Mouse (Mus musculus): Measurements from ENCODE around the gene Erc1. TPM values are rescaled to one million over a fixed set of nuclear protein-coding genes. Genes with fewer than 3 reads are reported as not detected.
A peak's percentile ranks its signal among the peaks of the same experiment; 100 is the strongest.

Gene Erc1
- polyA plus RNA-seq, 1 experiment: 34.1 TPM

DNA sequence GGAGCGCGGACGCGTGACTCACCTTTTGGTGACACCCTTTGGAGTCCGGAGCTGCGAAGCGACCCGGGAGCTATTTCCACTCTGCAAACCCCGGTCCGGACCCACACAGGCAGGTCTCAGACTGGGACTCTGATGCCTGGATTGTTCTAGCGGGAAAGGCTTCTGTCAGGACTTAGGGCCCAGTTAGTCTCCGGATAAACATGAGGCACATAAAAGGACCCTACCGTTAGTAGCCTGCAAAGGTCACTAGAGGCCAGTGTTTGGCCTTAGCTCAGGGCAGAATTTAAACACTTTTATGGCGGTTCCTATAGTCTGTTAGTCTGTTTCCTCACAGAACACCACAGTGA is 303.5 kb downstream of the Erc1 start:
- peak overlapping the region; percentile 31 for H3K4me3 ChIP-seq (ENCODE audit: insufficient read depth, low read length)
- no peaks in the 10 kb centered on the region for H3K4me1 ChIP-seq (ENCODE audit: control insufficient read depth, insufficient read depth, low read length)
- TF ChIP-seq CTCF (IDR thresholded peaks at IDR 0.05; ENCODE audit: borderline replicate concordance, insufficient read depth, low read length) (no peak), POLR2A (IDR thresholded peaks at IDR 0.05; ENCODE audit: low read depth, low read length) (no peak)
- H3K27ac ChIP-seq (ENCODE audit: insufficient read depth, low read length): no peak overlapping the region

DNA sequence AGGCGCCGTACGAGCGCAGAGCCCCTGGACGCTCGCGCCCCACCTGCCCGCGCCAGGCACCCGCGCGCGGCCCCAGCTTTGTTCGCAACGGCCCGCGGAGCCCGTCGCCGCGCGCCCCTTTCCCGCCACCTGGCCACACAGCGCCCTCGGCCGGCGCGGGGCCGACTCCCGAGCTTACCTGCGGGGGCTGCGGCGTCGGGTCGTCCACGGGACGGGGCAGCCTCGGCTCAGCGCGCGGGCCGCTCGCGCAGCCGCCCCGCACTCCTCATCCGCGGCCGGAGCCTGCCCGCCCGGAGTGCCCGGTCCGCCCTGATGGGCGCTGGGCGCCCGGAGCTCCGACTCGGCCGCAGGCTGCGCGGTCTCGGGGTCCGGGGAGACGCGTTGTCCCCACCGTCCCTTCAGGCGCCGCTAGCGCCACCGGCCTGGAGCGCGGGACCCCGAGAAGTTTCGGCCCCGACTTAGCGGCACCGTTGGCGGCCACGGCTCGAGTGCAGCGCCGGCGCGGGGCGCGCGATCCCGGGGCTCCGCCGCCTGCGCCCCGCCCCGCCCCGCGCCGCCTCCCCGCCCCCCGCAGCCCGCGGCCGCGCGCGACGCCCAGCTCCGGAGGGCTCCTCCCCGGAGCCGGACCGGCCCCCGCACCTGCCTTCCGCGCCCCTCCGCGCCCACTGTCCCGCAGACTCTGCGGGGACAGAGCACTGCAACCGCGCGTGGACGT is 304.0 kb downstream of the Erc1 start, which contains the start of gene Wnt5b:
Wnt5b (minus strand) TSS at position 545 of the 715 bp plus-strand sequence.
- Histone ChIP-seq H3K4me3 (ENCODE audit: insufficient read depth, low read length) (peak within 1 kb of the TSS; percentile 31), H3K27ac (ENCODE audit: insufficient read depth, low read length) (no peak within 1 kb of the TSS), H3K4me1 (ENCODE audit: control insufficient read depth, insufficient read depth, low read length) (no peaks in the 10 kb centered on the region)

DNA sequence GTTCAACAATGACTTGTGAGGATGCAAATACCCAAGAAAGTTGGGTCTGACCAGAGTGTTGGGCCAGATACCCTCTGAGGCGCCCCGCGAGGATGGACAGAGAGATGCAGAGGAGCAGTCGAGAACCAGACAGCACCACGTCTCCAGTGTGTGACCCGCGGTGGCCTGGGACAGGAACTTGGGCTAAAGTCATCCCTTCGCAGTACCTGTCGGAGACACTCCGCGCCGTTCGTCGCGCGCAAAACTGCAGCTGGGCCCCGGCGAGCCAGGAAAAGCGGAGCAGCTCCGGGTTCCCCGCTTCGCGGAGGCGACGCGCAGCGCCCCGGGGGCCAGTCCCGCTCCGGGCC is 304.5 kb downstream of the Erc1 start:
- no peaks in the 10 kb centered on the region for H3K4me1 ChIP-seq (ENCODE audit: control insufficient read depth, insufficient read depth, low read length)
- H3K4me3 ChIP-seq (ENCODE audit: insufficient read depth, low read length): peak overlapping the region; percentile 31; the same call in 1 of the 2 replicates
- H3K27ac ChIP-seq (ENCODE audit: insufficient read depth, low read length): no peak overlapping the region
- TF ChIP-seq POLR2A (IDR thresholded peaks at IDR 0.05; ENCODE audit: low read depth, low read length) (no peak), CTCF (IDR thresholded peaks at IDR 0.05; ENCODE audit: borderline replicate concordance, insufficient read depth, low read length) (no peak)

More for the DNA sequence above, 304.0 kb downstream of the Erc1 start, which contains the start of gene Wnt5b:
- TF ChIP-seq POLR2A (IDR thresholded peaks at IDR 0.05; ENCODE audit: low read depth, low read length): no peak
- TF ChIP-seq CTCF (IDR thresholded peaks at IDR 0.05; ENCODE audit: borderline replicate concordance, insufficient read depth, low read length): no peak

DNA sequence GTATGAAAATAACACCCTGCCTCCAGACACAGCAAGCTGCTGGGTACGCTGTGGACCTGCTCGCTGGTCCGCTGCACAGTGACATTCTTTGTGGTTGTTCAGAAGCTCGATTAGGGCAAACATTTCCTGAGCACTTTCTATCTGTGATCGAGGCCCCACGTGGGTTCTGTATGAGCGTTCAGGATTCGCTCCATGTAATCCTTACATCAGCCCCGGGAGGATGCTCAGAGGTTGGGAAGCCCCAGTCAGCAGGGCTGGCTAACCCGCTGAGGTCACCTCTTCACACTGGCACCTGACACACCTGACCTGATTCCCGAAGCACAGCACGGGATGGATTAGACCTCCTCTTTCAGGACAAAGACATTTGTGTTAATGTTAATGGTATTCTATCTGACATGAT is 312.1 kb downstream of the Erc1 start:
- no peaks in the 10 kb centered on the region for H3K4me1 ChIP-seq (ENCODE audit: control insufficient read depth, insufficient read depth, low read length)
- H3K4me3 ChIP-seq (ENCODE audit: insufficient read depth, low read length): no peak overlapping the region
- no peak overlapping the region for H3K27ac ChIP-seq (ENCODE audit: insufficient read depth, low read length)
- TF ChIP-seq POLR2A (IDR thresholded peaks at IDR 0.05; ENCODE audit: low read depth, low read length): no peak
- no peak for TF ChIP-seq CTCF (IDR thresholded peaks at IDR 0.05; ENCODE audit: borderline replicate concordance, insufficient read depth, low read length)

DNA sequence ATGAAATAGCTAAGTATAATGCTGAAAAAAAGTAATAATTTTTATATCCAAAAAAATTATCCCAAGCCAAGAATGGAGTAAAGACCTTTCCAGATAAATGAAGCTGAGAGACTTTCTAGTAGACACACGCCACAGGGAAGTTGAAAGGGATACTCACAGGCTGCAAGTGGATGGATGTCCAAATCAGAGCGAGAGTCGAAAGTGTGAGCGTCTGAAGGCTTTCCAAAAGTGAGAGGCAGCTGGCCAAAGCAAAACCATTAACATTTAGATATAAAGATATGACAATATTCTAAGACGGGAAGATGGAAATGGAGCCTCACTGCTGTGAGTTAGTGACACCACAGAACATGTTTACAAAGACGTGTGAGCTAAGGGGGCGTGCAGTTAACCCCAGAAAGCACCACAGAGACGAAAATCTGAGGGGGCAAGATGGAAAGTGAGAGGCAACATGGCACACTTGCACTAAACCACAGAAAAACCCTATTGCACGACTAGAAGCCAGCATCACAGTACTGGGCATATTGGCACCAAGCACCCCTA is 314.7 kb downstream of the Erc1 start:
- Histone ChIP-seq H3K4me1 (ENCODE audit: control insufficient read depth, insufficient read depth, low read length) (no peaks in the 10 kb centered on the region), H3K4me3 (ENCODE audit: insufficient read depth, low read length) (no peak overlapping the region), H3K27ac (ENCODE audit: insufficient read depth, low read length) (no peak overlapping the region)
- no peak for TF ChIP-seq POLR2A (IDR thresholded peaks at IDR 0.05; ENCODE audit: low read depth, low read length)

DNA sequence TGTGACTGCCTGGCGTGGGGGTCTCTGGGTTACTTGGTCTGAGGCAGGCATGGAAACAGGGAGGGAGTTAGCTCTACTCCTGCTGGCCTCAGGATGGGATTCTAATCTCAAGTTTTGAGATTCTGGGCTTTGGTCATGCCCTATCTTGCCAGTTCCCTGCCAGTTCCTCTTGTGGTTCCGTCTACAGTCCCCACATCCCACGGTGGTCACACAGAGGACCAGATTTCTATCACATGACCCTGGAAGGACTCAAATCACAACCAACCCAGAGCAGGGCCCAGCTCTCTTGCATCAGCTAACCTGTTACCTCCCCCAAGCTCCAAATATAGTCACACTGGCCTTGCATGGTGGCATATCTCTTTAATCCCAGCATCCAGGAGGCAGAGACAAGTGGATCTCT is 318.3 kb downstream of the Erc1 start:
- Histone ChIP-seq H3K4me1 (ENCODE audit: control insufficient read depth, insufficient read depth, low read length) (no peaks in the 10 kb centered on the region), H3K4me3 (ENCODE audit: insufficient read depth, low read length) (no peak overlapping the region)
- TF ChIP-seq POLR2A (IDR thresholded peaks at IDR 0.05; ENCODE audit: low read depth, low read length) (no peak), CTCF (IDR thresholded peaks at IDR 0.05; ENCODE audit: borderline replicate concordance, insufficient read depth, low read length) (no peak)

DNA sequence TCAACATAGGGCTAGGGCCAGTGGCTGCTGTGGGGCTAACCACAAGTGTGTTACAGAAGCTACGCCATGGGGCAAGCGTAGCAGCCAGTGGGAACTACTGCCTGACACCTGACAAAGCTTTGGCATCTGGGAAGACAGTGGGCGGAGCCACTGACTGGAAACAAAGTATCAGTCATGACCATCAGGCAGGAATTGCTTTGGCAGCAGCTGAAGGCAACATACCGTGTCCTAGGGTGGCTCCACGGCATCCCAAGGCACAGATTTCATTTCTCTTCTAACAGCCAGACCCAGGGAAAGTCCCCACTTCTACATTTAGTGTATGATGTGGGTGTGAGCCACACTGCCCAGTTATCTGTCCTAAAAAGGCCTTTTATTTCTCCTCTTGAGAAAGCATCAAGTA is 321.5 kb downstream of the Erc1 start:
- Histone ChIP-seq H3K27ac (ENCODE audit: insufficient read depth, low read length) (no peak overlapping the region), H3K4me1 (ENCODE audit: control insufficient read depth, insufficient read depth, low read length) (no peaks in the 10 kb centered on the region)

More for the DNA sequence above, 318.3 kb downstream of the Erc1 start:
- H3K27ac ChIP-seq (ENCODE audit: insufficient read depth, low read length): no peak overlapping the region

DNA sequence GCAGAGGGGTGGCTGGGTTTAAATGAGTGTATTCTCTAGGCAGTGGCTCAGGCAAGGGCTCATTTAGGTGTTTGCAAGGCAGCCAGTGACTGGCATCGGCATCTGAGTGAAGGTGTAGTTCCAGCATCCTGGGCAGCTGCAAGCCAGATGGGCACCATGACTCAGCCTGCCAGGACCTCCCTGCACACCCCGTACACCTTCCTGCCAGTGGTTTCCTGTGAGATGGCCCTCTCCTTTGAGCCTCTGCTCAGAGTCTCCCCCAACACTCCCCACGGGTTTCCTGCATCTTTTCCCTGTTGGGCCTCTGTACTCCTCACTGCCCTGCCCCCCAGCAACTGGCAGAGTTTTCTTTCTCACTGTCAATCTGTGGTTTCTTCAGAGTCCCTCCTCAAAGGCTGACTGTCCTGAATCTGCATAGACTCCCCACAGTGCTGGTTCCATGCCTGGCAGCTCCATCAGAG is 326.0 kb downstream of the Erc1 start:
- H3K27ac ChIP-seq (ENCODE audit: insufficient read depth, low read length): no peak overlapping the region
- no peak for TF ChIP-seq CTCF (IDR thresholded peaks at IDR 0.05; ENCODE audit: borderline replicate concordance, insufficient read depth, low read length)
- TF ChIP-seq POLR2A (IDR thresholded peaks at IDR 0.05; ENCODE audit: low read depth, low read length): no peak
- H3K4me3 ChIP-seq (ENCODE audit: insufficient read depth, low read length): no peak overlapping the region
- H3K4me1 ChIP-seq (ENCODE audit: control insufficient read depth, insufficient read depth, low read length): no peaks in the 10 kb centered on the region; the same call in 1 of the 2 replicates

More for the DNA sequence above, 321.5 kb downstream of the Erc1 start:
- H3K4me3 ChIP-seq (ENCODE audit: insufficient read depth, low read length): no peak overlapping the region
- TF ChIP-seq CTCF (IDR thresholded peaks at IDR 0.05; ENCODE audit: borderline replicate concordance, insufficient read depth, low read length): no peak
- TF ChIP-seq POLR2A (IDR thresholded peaks at IDR 0.05; ENCODE audit: low read depth, low read length): no peak

DNA sequence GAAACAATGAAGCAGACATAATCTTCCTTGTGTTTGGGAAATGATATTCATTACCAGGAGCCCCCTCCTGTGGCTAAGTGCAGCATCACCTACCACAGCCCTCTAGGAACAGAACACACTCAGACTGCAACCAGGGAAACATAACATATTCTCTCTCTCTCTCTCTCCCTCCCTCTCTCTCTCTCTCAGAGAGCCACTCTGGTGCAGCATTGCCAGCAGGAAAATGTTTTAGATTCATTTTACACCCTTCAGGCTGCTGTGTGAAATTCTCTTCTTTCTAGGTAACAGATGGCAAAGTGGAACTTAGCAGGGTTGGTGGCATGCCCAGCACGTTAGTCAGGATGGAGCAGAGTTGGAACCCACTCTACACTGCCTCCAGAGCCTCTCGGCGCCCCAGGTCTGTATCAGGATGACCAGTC is 326.5 kb downstream of the Erc1 start:
- Histone ChIP-seq H3K4me1 (ENCODE audit: control insufficient read depth, insufficient read depth, low read length) (no peaks in the 10 kb centered on the region; the same call in 1 of the 2 replicates), H3K27ac (ENCODE audit: insufficient read depth, low read length) (no peak overlapping the region), H3K4me3 (ENCODE audit: insufficient read depth, low read length) (no peak overlapping the region)
- TF ChIP-seq CTCF (IDR thresholded peaks at IDR 0.05; ENCODE audit: borderline replicate concordance, insufficient read depth, low read length): no peak
- TF ChIP-seq POLR2A (IDR thresholded peaks at IDR 0.05; ENCODE audit: low read depth, low read length): no peak

Other genes starting within 250 kb of the Erc1 start
- 14.6 and 18.8 TPM in 2 replicates for gene Rad52, start 54.5 kb upstream of the Erc1 start, polyA plus RNA-seq (2011; ENCODE audit: insufficient read length, low read depth, missing spikeins)
- 252 and 322 TPM in 2 replicates for gene Wnk1, start 190.5 kb upstream of the Erc1 start, polyA plus RNA-seq (2011; ENCODE audit: insufficient read length, low read depth, missing spikeins)
- gene Ninj2, start 245.2 kb upstream of the Erc1 start, polyA plus RNA-seq (2011; ENCODE audit: insufficient read length, low read depth, missing spikeins): not detected in 2 replicates

Measured in embryonic fibroblast, embryonic 13.5 days (primary cell).